Mouse (Mus musculus) left cerebral cortex, postnatal 4 days (tissue): ENCODE measurements around the gene L1td1. TPM values are rescaled to one million over a fixed set of nuclear protein-coding genes. Genes with fewer than 3 reads are reported as not detected.
"Not testable (repeated sequence)": the region's sequence is repeated elsewhere in the genome, so short reads cannot be mapped to it uniquely, and the experiment has no call there.

Source experiments
- DNase-seq: peaks from one replicate; pipeline ENCODE4 v3.0.0-alpha.2; 2022
- intact Hi-C: fragments of 180-260 bp; cut with DNase I; formaldehyde crosslinking; loops from one replicate; pipeline ENCODE4 v1.15.1; 2025
- total RNA-seq, 2 experiments: library from RNA; stranded (reverse); gene quantifications; 2 replicates each; pipeline ENCODE4 v1.2.3; 2021

L1td1 gene
- total RNA-seq, result not detected

GRCm38 (mm10) chr4:98726590-98727237 is at the start of gene L1td1:
TSS of gene L1td1 (plus strand) at chr4:98726734.
- DNase-seq, result no peak
- intact Hi-C loops, result loop anchor here (5.0 to 10.0 kb wide), 2 partner anchors 161 to 458 kb away; no protein-coding TSS in a partner anchor

DNA sequence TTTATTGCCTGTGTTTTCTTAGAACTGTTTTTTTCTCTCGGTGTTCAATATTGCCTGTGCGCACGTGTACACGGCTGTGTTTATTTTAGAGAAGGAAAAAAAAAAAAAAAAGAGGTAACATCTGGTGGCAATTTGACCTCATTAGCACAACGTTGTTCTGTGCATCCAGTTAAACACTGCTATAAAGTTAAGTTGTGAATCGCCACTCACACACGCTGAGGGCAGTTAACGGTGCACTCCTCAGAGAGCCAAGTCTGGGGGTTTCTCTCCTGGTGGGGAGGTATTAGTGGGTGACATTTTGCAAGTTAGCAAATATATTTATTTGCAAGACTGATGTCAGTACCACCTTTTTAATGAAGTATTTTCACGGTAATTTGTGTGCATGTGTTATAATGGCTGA is 49.0 kb upstream of the L1td1 start:
- intact Hi-C loops, result no loop called here
- DNase-seq, result no peak

DNA sequence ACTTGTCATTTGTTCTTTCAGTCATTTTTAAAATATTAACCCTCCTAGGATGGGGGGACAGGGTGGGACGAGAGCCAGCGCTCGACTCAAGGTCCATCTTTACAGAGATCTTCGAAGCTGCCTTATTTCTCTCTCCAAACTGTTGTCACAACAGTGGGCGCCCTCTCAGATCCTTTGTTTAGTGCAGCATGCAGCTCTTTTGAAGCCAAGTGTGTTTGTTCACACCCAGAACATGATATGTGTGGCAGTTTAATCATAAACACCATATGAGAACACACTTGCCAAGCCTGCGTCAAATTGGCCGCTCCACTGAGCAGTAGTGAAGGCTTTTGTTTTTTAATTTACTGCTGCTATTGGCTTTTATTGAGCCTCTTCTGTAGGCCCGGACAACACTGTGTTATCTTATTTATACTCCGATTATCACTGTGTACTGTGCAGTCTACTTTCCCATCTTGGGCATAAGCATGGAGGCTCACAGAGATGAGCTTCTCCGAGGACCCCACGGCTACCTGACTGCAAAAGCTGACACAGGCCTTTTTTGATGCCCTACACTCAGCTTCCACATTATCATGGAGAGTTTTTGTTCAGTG is 39.8 kb upstream of the L1td1 start:
- no peak for DNase-seq
- intact Hi-C loops, result no loop called here

- DNase-seq, result no peak
- intact Hi-C loops, result no loop called here
These were observed 38.4 kb upstream of the L1td1 start for GRCm38 (mm10) chr4:98688116-98688515.

- intact Hi-C loops, result no loop called here
These were observed 38.0 kb upstream of the L1td1 start for GRCm38 (mm10) chr4:98688520-98688919.

DNA sequence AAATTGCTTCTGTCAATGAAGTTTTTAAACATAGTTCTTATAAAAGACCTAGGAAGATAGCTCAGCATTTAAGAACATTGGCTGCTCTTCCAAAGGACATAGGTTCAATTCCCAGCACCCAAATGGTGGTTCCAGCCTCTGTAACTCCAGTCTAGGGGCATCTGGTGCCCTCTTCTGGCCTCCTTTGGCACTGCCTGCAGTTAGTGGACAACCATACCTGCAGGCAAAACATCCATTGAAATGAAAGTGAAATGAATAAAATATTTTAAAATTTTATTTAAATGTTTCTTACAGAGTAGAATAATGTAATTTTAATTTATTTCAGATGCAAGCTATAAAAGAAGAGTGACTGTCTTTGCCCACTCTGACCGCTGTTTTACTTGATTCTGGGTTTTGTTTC is 36.5 kb upstream of the L1td1 start:
- DNase-seq, result no peak
- intact Hi-C loops, result no loop called here

More at GRCm38 (mm10) chr4:98688520-98688919, 38.0 kb upstream of the L1td1 start:
- no peak for DNase-seq

- DNase-seq, result no peak
- intact Hi-C loops, result no loop called here
These were observed 32.9 kb upstream of the L1td1 start for GRCm38 (mm10) chr4:98693465-98694185.

DNA sequence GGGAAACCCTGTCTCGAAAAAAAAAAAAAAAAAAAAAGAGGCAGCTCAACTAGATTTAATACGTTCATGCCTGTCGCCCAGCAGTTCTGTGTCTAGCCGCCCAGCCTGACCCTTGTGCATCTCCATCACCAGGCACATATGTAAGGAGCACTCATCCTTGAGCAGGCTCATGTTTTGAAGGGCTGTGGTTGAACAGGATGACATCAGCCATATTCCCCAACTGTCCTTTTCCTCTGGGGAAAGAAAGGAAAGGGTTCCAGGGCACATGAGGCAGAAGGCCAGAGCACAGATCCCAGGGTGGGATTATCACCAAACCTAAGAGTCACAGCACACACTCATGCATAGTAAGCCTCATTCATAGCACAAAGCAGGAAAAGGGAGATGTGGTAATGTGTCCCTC is 28.6 kb upstream of the L1td1 start:
- intact Hi-C loops, result no loop called here
- DNase-seq, result no peak

DNA sequence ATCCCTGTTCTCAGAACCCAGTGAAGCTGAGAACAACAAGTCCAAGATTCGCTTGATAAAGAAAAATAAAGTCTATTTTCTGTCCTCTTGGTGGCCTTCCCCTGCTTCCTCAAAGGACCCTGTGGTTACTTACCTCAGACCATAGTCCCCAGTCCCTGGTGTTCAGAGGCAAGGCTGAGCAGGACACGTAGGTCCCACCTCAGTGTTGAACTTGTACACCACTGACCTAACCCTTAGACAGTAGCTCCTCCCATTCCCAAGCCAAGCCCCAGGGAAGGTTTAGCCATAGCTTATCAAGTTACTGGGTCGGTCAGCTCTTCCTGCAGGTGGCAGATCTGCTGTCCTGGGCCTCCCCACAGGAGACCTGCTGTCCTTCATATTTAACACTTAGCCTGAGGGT is 27.6 kb upstream of the L1td1 start:
- no peak for DNase-seq
- intact Hi-C loops, result no loop called here

GRCm38 (mm10) chr4:98700156-98700555 is 26.4 kb upstream of the L1td1 start:
- no peak for DNase-seq
- intact Hi-C loops, result no loop called here

DNA sequence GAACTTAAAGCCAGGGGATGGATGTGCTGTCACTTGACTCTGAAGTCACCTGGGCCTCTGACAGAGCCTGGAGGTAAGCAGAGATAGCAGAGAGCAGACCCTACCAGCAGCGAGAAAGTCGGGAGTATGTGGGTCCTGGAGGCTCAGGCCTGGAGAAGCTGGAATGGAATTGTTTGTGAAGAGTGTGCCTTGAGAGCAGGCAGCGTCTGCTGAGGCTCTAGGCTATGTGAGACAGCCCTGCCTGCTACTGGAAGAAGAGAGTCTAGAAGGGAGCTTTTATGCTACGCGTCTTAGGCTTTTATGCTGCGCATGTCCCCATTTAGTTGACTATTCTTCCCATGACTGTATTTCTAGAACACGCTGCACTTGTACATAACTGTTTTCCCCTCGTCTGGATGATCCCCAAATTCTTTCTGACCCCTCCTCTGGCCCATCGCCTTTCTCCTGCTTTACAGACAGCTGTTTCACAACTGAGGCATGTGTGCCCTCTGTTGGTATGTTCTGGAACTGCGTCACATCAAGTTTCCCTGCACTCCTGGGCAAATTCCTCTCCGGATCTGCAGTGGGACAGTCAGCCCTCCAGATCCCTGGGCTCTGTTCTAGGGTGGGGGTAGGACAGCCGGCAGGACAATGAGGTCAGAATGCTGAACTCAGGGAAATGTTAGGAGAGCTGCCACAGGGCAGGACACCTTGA is 24.2 kb upstream of the L1td1 start:
- intact Hi-C loops, result no loop called here
- peak; percentile 77 for DNase-seq

DNA sequence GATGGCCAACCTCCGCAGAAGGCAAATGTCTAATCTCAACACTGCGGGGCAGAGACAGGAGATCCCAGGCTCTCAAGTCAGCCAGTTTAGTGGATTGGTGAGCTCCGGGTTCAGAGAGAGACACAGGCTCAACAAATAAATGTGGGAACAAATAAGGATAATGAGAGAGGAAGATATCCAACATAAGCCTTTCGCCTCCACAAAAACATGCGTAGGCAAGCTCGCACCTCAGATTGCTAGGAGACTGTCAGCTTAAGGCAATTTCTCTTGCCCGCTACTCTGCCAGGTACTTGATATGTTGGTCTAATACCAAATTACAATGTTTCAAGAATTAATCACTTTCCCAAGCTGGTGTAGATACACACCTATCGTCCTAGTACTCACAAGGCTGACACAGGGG is 15.6 kb upstream of the L1td1 start:
- intact Hi-C loops, result no loop called here
- no peak for DNase-seq

DNA sequence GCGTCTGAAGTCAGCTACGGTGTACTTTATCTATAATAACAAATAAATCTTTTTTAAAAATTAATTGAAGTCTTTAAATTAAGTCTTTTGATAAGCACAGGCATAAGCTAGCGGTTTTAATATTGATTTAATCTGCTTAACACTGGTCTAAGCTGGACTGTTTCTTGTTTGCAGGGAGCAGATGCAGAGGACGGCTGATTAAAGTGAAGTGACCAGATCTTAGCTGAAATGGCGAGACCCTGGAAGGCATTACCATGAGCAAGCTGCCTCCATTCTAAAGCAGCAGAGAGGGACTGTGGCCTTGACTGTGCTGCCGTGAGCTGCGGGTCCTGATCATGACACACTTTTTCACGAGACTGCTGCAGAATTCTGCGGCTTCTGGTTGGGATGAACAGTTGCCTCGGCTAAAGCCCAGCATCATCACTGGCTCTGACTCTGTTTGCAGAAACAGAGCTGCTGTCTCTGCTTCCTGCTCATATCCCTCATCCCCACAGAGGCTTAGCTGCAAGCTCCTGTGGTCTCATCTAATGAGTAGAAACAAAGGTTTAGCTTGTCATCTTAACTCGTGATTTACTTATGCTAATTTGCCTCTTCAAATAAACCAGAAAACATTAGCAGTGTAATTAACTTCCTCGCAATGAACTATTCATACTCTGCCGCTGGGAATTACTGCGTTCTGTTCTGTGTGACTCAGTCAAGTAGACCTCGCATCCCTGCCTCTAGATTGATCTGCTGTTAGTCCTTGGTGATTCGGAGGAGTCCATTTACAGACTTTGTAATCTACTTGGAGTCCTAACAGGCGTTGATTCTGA is 8.6 kb upstream of the L1td1 start:
- DNase-seq, result no peak
- intact Hi-C loops, result no loop called here

DNA sequence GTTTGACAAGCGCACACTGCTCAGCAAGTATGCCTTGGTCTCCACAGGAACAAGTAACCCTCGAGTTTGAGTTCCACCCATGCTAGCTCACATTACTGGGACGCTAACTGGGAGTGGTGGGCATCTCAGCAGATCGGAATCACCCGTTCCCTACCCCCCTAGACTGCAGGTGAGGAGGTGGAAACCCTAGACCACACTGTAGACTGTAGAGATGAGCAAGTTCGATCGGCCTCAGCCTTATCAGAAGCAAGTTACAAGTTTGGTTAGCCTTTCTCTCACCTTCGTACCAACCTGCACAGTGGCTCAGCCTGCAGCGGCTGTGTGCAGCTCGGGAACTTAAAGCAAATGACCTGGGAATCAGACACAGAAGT is 8.0 kb upstream of the L1td1 start:
- intact Hi-C loops, result no loop called here
- no peak for DNase-seq

GRCm38 (mm10) chr4:98722454-98722853 is 4.1 kb upstream of the L1td1 start:
- intact Hi-C loops, result loop anchor here (10.0 kb wide), 1 partner anchor 462 kb away; no protein-coding TSS in a partner anchor
- peak; percentile 75 for DNase-seq

GRCm38 (mm10) chr4:98724682-98725081 is 1.9 kb upstream of the L1td1 start:
- intact Hi-C loops, result loop anchor here (5.0 to 10.0 kb wide), 2 partner anchors 163 to 460 kb away; no protein-coding TSS in a partner anchor
- DNase-seq, result not testable (repeated sequence)

GRCm38 (mm10) chr4:98725439-98725838 is 1.1 kb upstream of the L1td1 start:
- intact Hi-C loops, result loop anchor here (5.0 to 10.0 kb wide), 2 partner anchors 162 to 459 kb away; no protein-coding TSS in a partner anchor
- no peak for DNase-seq

GRCm38 (mm10) chr4:98727295-98727958 is 893 bp downstream of the L1td1 start:
- intact Hi-C loops, result loop anchor here (5.0 to 10.0 kb wide), 2 partner anchors 160 to 457 kb away; no protein-coding TSS in a partner anchor
- DNase-seq, result no peak

GRCm38 (mm10) chr4:98727959-98728347 is 1.4 kb downstream of the L1td1 start:
- no peak for DNase-seq
- intact Hi-C loops, result loop anchor here (5.0 to 10.0 kb wide), 2 partner anchors 159 to 457 kb away; no protein-coding TSS in a partner anchor

- intact Hi-C loops, result loop anchor here (5.0 to 10.0 kb wide), 2 partner anchors 159 to 456 kb away; no protein-coding TSS in a partner anchor
- no peak for DNase-seq
These were observed 2.2 kb downstream of the L1td1 start for GRCm38 (mm10) chr4:98728716-98729115.
